Mouse (Mus musculus): ENCODE measurements at regions not wholly inside any gene's neighbourhood (a gene's known extent, or its start where the extent isn't known, plus 50 kb on each side); places are given as distances from the start of the nearest gene placed in this dataset.

DNA sequence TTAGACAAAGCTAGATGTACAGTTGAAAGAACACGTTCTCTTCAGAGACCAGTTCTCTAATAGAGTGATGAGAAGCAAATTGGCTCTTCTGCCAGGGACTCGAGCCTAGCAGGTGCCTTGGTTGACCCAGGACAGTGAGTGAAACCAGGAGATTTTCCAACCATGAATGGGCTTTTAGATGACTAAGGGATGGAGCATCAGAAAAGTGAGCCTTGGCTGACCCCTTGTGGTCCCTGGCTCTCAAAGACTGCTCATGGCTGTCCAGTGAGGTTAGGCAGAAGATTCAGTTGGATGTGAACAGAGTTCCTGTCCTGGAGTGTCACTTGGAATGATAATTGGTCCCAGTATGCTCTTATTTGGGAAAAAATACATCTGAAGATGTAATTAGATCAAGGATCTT lies 64.3 kb upstream of the Vash1 start:
- no peak for TF ChIP-seq CTCF (IDR thresholded peaks at IDR 0.05; ENCODE audit: low read depth, low read length)
- no peak for TF ChIP-seq GATA1 (IDR thresholded peaks at IDR 0.05; ENCODE audit: borderline replicate concordance, low read length)
- no peak for TF ChIP-seq TAL1 (conservative IDR thresholded peaks at IDR 0.05; ENCODE audit: low read depth, low read length)
- no peak for TF ChIP-seq POLR2AphosphoS5 (IDR thresholded peaks at IDR 0.05; ENCODE audit: insufficient replicate concordance, low read depth, low read length)
- no peak for TF ChIP-seq GATA2 (IDR thresholded peaks at IDR 0.05; ENCODE audit: borderline replicate concordance, low read depth, low read length)

Measured in G1E (cell line).